Mouse (Mus musculus) liver, adult 2 months (tissue): ENCODE results near the gene Zfp607b. TPM values are rescaled to one million over a fixed set of nuclear protein-coding genes. Genes with fewer than 3 reads are reported as not detected.
A peak's percentile ranks its signal among the peaks of the same experiment; 100 is the strongest.

ENCODE experiments used
- DNase-seq: peaks from one replicate; pipeline ENCODE4 v3.0.0-alpha.2; 2011; ENCODE audit warnings: low read depth, low spot score; ENCODE audit errors: extremely low read depth
- H3K27ac ChIP-seq: fragments of 200-500 bp; replicated peaks from 2 replicates; pipeline ENCODE4 v1.5.1; 2012; ENCODE audit warnings: low read depth, mild to moderate bottlenecking, control low read depth, inconsistent platforms, low read length; ENCODE audit not compliant: insufficient read depth
- H3K27me3 ChIP-seq: fragments of 200-500 bp; 2 replicates; pipeline ENCODE4 v1.6.1; 2012; ENCODE audit warnings: mild to moderate bottlenecking, moderate library complexity, low read length, inconsistent platforms; ENCODE audit not compliant: control insufficient read depth, insufficient read depth
- H3K36me3 ChIP-seq: fragments of 200-500 bp; 2 replicates; pipeline ENCODE4 v1.6.1; 2012; ENCODE audit warnings: low read length, inconsistent platforms; ENCODE audit not compliant: control insufficient read depth, insufficient read depth
- H3K4me1 ChIP-seq: fragments of 200-500 bp; 2 replicates; pipeline ENCODE4 v1.6.1; 2011; ENCODE audit warnings: low read length; ENCODE audit not compliant: control insufficient read depth, insufficient read depth
- H3K4me3 ChIP-seq: fragments of 200-500 bp; 2 replicates; pipeline ENCODE4 v1.5.1; 2011; ENCODE audit warnings: low read depth, mild to moderate bottlenecking, control low read depth, low read length, moderate library complexity; ENCODE audit not compliant: insufficient read depth
- H3K79me2 ChIP-seq: fragments of 200-500 bp; 2 replicates; pipeline ENCODE4 v1.6.1; 2012; ENCODE audit warnings: inconsistent platforms, mild to moderate bottlenecking, low read length, moderate library complexity; ENCODE audit not compliant: control insufficient read depth, insufficient read depth
- H3K9ac ChIP-seq: fragments of 200-500 bp; 2 replicates; pipeline ENCODE4 v1.6.1; 2012; ENCODE audit warnings: low read depth, mild to moderate bottlenecking, control low read depth, inconsistent platforms, low read length
- CTCF ChIP-seq: fragments of 200-500 bp; IDR thresholded peaks from 2 replicates; pipeline ENCODE4 v1.5.1; 2011; ENCODE audit warnings: low read depth, low read length, control low read depth
- POLR2A ChIP-seq: fragments of 200-500 bp; IDR thresholded peaks from 2 replicates; pipeline ENCODE4 v1.6.1; 2011; ENCODE audit warnings: low read length, control low read depth; ENCODE audit not compliant: insufficient read depth; ENCODE audit errors: extremely low read depth
- WGBS: fragments of 180-500 bp; shearing (Covaris S2); methylation state at CpG from one replicate; pipeline ENCODE4 v1.1.7; 2018; 5-methylcytosine and 5-hydroxymethylcytosine counted together
- polyA plus RNA-seq: library from polyadenylated mRNA; depleted of rRNA; stranded (reverse); fragments of >200 nt; gene quantifications from 2 replicates; pipeline ENCODE4 v1.2.3, GENCODE M21; 2012; rRNA removed
- total RNA-seq: library from RNA; depleted of rRNA; stranded (reverse); fragments of >200 nt; gene quantifications from 2 replicates; pipeline ENCODE4 v1.2.3, GENCODE M21; 2014; rRNA removed

The Zfp607b gene
- total RNA-seq (0.27 and 0.28 TPM in 2 replicates), polyA plus RNA-seq (0.05 and 0.40 TPM in 2 replicates)

GRCm38 (mm10) chr7:27688815-27689612, at the start of gene Zfp607b:
Gene Zfp607b (plus strand): TSS chr7:27689340.
- Histone ChIP-seq H3K27me3 (no peaks in the 10 kb centered on the region), H3K79me2 (no peaks in the 10 kb centered on the region), H3K4me1 (peaks cover 6% of the 10 kb centered on the region), H3K9ac (peak within 1 kb of the TSS; percentile 71), H3K4me3 (peak within 1 kb of the TSS; percentile 56), H3K27ac (peak within 1 kb of the TSS; percentile 73), H3K36me3 (no peaks in the 10 kb centered on the region)
- TF ChIP-seq CTCF (no peak), POLR2A (0 out of 2 replicates have a peak, but pooled peaks have one; percentile 5)
- DNase-seq, result peak; percentile 100
- 1% methylated on average over 19 of the region's 19 CpGs for WGBS

- no peak overlapping the region for H3K27ac ChIP-seq
- H3K9ac ChIP-seq, result no peak overlapping the region
- TF ChIP-seq CTCF, result no peak
- no peak for TF ChIP-seq POLR2A
- no peaks in the 10 kb centered on the region for H3K4me1 ChIP-seq
- 37% methylated on average over 1 of the region's 1 CpGs for WGBS
- DNase-seq, result no peak
- no peaks in the 10 kb centered on the region for H3K79me2 ChIP-seq
- no peak overlapping the region for H3K4me3 ChIP-seq
- H3K27me3 ChIP-seq, result no peaks in the 10 kb centered on the region
- H3K36me3 ChIP-seq, result no peaks in the 10 kb centered on the region
Observed at GRCm38 (mm10) chr7:27644471-27644870, 44.7 kb upstream of the Zfp607b start.

- no peak for DNase-seq
- no peak overlapping the region for H3K27ac ChIP-seq
- WGBS, result 86% methylated on average over 7 of the region's 7 CpGs
- no peaks in the 10 kb centered on the region for H3K36me3 ChIP-seq
- H3K9ac ChIP-seq, result no peak overlapping the region
- no peak for TF ChIP-seq CTCF
- no peak for TF ChIP-seq POLR2A
- no peak overlapping the region for H3K4me3 ChIP-seq
- H3K4me1 ChIP-seq, result no peaks in the 10 kb centered on the region
- H3K27me3 ChIP-seq, result no peaks in the 10 kb centered on the region
- no peaks in the 10 kb centered on the region for H3K79me2 ChIP-seq
Observed at GRCm38 (mm10) chr7:27646516-27646915, 42.6 kb upstream of the Zfp607b start.

GRCm38 (mm10) chr7:27647281-27648002, 41.7 kb upstream of the Zfp607b start:
- no peaks in the 10 kb centered on the region for H3K79me2 ChIP-seq
- no peak overlapping the region for H3K27ac ChIP-seq
- no peak overlapping the region for H3K9ac ChIP-seq
- H3K4me1 ChIP-seq, result no peaks in the 10 kb centered on the region
- H3K4me3 ChIP-seq, result no peak overlapping the region
- H3K36me3 ChIP-seq, result no peaks in the 10 kb centered on the region
- TF ChIP-seq POLR2A (no peak), CTCF (no peak)
- no peaks in the 10 kb centered on the region; the same call in 1 of the 2 replicates for H3K27me3 ChIP-seq
- WGBS, result 82% methylated on average over 6 of the region's 6 CpGs
- no peak for DNase-seq

GRCm38 (mm10) chr7:27649723-27650122, 39.4 kb upstream of the Zfp607b start:
- no peak for DNase-seq
- Histone ChIP-seq H3K79me2 (no peaks in the 10 kb centered on the region), H3K27me3 (peaks cover 16% of the 10 kb centered on the region), H3K4me3 (no peak overlapping the region), H3K4me1 (no peaks in the 10 kb centered on the region), H3K36me3 (no peaks in the 10 kb centered on the region), H3K27ac (no peak overlapping the region), H3K9ac (no peak overlapping the region)
- WGBS, result 87% methylated on average over 11 of the region's 11 CpGs
- no peak for TF ChIP-seq POLR2A
- TF ChIP-seq CTCF, result no peak

DNA sequence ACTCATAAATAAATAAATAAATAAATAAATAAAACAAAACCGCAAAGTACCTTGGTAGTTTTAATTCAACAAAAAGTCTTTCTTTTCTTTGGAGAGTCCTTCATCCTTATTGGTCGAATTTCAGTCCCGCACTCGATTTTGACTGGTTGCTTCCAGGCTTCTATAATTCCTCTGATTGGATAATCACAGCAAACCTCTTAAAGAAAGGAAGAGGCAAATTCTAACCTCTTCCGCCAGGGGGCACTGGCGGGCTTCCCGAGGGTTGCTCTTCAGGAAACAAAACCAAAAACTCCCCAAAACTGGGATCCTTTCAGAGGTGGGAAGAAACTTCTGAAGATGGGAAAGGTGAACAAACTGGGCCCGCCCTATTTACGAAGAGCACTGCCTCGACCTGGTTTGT, 38.2 kb upstream of the Zfp607b start:
- WGBS, result 5% methylated on average over 10 of the region's 10 CpGs
- H3K79me2 ChIP-seq, result no peaks in the 10 kb centered on the region
- TF ChIP-seq CTCF, result peak; percentile 82
- no peak for TF ChIP-seq POLR2A
- no peaks in the 10 kb centered on the region for H3K36me3 ChIP-seq
- no peak overlapping the region for H3K27ac ChIP-seq
- no peaks in the 10 kb centered on the region for H3K4me1 ChIP-seq
- peaks cover 23% of the 10 kb centered on the region for H3K27me3 ChIP-seq
- no peak overlapping the region for H3K9ac ChIP-seq
- DNase-seq, result peak; percentile 62
- H3K4me3 ChIP-seq, result no peak overlapping the region
